Mouse (Mus musculus): ENCODE data around the gene Abca6.

Abca6 gene

GRCm38 (mm10) chr11:110251534-110251933 lies at the start of gene Abca6:
Gene Abca6 (minus strand): TSS chr11:110251776.
- DNase-seq (ENCODE audit: low read depth): no peak

GRCm38 (mm10) chr11:110297917-110298533 lies 46.4 kb upstream of the Abca6 start:
- DNase-seq (ENCODE audit: low read depth): no peak

- DNase-seq (ENCODE audit: low read depth): no peak
Observed at GRCm38 (mm10) chr11:110290586-110290985, 39.0 kb upstream of the Abca6 start.

DNA sequence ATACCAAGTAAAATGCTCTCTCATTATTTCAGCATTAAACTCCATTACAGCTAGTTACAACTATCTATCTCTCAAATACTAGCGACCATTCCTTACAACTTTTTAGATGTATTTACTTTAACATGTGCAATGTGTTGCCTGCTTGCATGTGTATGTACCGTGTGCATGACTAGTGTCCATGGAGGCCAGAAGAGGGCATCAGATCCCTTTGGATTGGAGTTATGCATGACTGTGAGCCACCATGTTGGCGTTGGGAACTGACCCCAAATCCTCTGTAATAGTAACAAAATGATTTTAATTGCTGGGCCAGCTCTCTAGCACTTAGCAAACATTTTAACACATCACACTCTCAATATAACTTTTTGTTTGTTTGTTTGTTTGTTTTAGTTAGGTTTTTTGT lies 36.8 kb upstream of the Abca6 start:
- DNase-seq (ENCODE audit: low read depth): no peak

DNA sequence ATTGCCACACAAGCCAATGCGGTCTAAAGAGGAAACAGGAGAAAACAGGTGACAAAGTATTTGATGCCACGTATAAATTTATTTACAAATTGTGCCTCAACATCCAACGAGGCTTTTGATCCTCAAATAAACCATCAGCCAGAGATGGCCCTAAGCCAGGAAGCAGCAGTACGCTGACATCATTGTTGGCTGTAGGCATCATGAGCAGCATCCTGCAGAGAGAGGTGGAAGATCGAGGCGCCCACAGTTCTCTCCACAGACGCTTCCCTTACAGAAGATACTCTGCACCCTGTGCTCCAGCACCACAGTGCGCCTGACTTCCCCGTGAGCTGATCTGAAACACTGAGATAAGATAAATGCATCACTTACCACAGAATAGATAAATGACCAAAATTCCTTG lies 36.1 kb upstream of the Abca6 start:
- DNase-seq (ENCODE audit: low read depth): no peak

- no peak for DNase-seq (ENCODE audit: low read depth)
Observed at GRCm38 (mm10) chr11:110286331-110286730, 34.8 kb upstream of the Abca6 start.

DNA sequence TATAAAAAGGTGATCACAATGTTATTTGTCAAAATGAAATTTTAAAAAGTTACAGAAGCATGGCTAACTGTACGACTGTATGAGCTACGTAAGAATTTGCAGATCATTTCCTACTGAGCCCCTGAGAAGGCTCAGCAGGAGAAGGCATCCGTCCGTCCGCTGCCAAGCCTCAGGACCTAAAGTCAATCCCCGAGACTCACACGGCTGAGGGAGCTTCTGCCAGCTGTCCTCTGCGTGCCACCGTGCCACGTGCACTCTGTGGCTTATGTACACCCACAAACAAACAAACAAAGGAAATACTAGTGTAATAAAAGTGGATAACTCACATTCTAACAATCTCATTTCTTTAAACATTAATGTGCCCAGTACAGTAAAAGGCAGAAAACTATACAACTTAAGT lies 33.3 kb upstream of the Abca6 start:
- DNase-seq (ENCODE audit: low read depth): no peak

DNA sequence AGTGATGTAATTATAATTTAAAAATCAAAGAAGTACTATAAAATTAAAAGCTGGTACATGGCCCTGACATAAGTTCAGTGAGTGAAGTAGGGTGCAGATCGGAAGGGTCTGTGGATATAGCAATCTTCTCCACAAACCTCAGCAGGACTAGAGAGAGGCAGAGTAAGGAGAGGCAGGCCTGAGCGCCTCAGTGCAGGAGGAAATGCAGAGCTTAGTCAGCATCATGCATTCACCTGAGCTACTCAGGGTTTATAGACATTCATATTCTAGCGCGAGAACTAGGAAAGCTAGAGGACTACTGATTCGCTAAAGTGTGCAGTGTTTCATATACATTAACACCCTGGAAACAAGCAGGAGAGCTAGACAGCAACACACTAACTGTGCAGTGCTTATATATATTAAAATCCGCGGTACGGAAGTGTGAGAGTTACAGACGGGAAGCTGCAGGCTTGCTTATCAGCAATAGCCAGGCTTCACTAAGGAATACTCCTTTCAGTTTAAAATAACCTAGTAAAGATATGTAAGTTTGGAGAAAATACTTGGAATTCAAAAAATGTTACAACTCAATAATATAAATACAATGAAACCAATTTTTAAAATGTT lies 32.7 kb upstream of the Abca6 start:
- peak; percentile 28 for DNase-seq (ENCODE audit: low read depth)

GRCm38 (mm10) chr11:110274794-110275193 lies 23.2 kb upstream of the Abca6 start:
- peak; percentile 79 for DNase-seq (ENCODE audit: low read depth)

GRCm38 (mm10) chr11:110271745-110272144 lies 20.2 kb upstream of the Abca6 start:
- peak; percentile 81 for DNase-seq (ENCODE audit: low read depth)

DNA sequence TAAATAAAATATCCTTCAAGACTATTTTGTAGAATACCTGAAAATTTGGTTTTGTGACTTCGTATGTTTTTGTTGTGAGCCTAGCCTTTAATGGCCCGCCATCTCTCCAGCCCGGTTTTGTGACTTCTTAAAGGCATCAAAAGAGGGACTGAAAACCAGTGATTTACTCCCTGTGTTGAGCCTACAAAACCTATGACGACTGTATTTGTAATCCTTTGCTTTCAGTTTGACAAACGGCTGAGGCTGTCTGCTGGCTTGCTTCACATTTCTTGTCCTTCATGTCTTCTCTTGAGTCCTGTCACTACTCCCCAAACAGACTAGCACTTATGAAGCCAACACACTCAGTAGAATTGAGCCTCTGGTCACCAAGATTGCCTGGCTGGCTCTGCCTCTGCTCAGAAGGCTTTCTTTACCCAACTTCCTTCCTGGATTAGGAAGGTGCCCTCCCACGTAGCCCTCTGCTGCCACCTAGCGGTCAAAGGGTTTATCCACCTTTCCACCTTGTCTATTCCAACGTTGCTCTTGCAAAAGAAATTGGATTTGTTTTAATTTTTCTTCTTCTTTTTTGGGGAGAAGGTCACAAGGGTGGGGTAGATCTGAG lies 16.8 kb upstream of the Abca6 start:
- DNase-seq (ENCODE audit: low read depth): peak; percentile 86

DNA sequence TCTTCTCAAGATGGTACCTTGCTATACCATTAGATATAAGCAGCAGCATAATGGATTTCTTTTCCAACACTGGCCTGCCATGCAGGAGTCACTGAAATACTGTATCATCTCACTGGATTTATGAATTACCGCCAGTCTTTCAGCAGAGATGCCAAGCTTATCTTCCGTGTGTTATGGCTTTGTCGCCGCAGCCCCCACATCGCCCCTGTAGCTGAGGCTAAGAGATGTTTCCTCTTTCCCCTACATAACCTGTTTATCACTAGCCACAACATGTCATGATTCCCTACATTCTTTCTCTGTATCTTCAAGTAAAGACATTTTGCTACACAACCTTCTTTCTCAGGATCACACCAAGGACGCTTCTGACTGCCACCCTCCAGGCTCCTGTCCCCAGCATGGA lies 15.7 kb upstream of the Abca6 start:
- no peak for DNase-seq (ENCODE audit: low read depth)

DNA sequence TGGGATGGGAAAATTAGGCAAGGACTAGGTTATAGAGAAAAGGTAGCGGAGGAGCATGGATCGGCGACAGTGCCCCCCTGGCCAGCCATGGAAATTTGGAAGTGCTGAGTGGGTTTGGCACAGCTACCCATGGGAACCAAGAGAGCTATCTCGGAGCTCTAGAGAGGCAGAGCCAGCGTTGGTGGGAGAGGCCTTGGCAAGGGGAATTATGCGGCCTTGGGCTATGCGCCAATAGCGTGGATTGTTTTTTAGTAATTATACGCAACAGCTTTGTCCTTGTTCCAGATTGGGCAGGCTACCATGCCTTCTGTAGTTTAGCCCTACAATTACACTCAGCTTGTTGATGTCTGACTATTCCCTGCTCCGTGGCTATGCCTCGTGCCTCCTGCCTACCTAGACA lies 15.2 kb upstream of the Abca6 start:
- no peak for DNase-seq (ENCODE audit: low read depth)

DNA sequence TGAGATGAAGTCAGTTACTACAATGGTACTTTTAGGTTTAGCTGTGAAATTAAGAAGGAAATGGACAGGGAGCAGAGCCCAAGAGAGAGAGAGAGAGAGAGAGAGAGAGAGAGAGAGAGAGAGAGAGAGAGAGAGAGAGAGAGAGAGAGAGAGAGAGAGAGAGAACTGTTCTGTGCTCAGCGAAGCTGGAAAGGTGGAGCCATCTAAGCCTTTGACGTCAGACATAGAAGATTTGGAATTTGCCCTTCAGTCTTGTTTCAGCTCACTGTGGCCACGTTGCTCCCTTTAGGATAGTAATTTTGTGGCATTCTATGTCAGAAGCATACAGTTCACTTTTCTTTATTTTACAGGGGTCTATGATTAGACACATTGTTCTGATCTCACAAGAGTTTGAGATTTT lies 10.3 kb upstream of the Abca6 start:
- DNase-seq (ENCODE audit: low read depth): no peak

GRCm38 (mm10) chr11:110257911-110258310 lies 6.3 kb upstream of the Abca6 start:
- no peak for DNase-seq (ENCODE audit: low read depth)

DNA sequence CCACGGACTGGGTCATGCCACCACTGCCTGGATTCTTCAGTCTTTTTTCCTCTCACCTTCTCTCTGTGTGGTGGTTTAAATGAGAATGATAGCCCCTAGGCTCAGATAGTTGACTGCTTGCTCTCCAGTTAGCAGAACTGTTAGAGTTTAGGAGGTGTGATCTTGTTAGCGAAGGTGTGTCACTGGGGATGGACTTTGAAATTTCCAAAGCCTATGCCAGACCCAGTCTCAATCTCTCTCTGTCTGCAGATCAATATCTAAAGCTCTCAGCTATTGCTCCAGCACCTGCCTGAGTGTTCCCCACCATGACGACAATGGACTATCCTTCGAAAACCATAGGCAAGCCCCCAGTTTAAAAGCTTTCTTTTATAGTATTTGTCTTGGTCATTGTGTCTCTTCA lies 5.5 kb upstream of the Abca6 start:
- no peak for DNase-seq (ENCODE audit: low read depth)

- no peak for DNase-seq (ENCODE audit: low read depth)
Observed at GRCm38 (mm10) chr11:110252256-110252655, 680 bp upstream of the Abca6 start.

- no peak for DNase-seq (ENCODE audit: low read depth)
Observed at GRCm38 (mm10) chr11:110244730-110245129, 6.8 kb downstream of the Abca6 start.

GRCm38 (mm10) chr11:110237466-110237865 lies 14.1 kb downstream of the Abca6 start:
- DNase-seq (ENCODE audit: low read depth): no peak

DNA sequence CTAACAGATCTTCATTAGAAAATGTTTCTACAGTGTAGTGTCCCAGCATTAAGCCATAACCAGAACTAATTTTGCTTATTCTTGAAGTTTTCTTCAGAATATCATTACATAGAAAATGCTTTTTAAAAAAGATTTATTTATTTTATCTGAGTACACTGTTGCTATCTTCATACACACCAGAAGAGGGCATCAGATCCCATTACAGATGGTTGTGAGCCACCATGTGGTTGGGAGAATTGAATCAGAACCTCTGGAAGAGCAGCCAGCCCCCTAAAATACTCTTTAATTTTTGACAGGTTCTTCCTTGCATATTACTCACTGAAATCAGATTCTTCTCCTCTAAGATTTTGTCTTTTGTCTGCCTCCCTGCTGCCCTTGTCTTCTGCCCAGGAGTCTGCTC lies 18.6 kb downstream of the Abca6 start:
- no peak for DNase-seq (ENCODE audit: low read depth)

GRCm38 (mm10) chr11:110217118-110217517 lies 34.5 kb downstream of the Abca6 start:
- DNase-seq (ENCODE audit: low read depth): no peak

- no peak for DNase-seq (ENCODE audit: low read depth)
Observed at GRCm38 (mm10) chr11:110203930-110204329, 47.6 kb downstream of the Abca6 start.

GRCm38 (mm10) chr11:110198882-110199281 lies 52.7 kb downstream of the Abca6 start:
- no peak for DNase-seq (ENCODE audit: low read depth)

Data from 416B (cell line).